Mouse (Mus musculus): ENCODE measurements around the gene Armc12.
"Not testable (repeated sequence)": the region's sequence is repeated elsewhere in the genome, so short reads cannot be mapped to it uniquely, and the experiment has no call there.

The Armc12 gene

GRCm38 (mm10) chr17:28533327-28533726, 2.7 kb downstream of the Armc12 start:
- DNase-seq: no peak

- no peak for DNase-seq
Observed at GRCm38 (mm10) chr17:28537881-28538280, 7.3 kb downstream of the Armc12 start.

GRCm38 (mm10) chr17:28546925-28547324, 16.3 kb downstream of the Armc12 start:
- DNase-seq: no peak

- no peak for DNase-seq
Observed at GRCm38 (mm10) chr17:28548550-28548949, 17.9 kb downstream of the Armc12 start.

GRCm38 (mm10) chr17:28549111-28549510, 18.5 kb downstream of the Armc12 start, which contains the start of gene Clpsl2:
Clpsl2 (plus strand) TSS chr17:28549411.
- no peak for DNase-seq

GRCm38 (mm10) chr17:28553040-28553793, 22.6 kb downstream of the Armc12 start:
- DNase-seq: peak; percentile 58

- not testable (repeated sequence) for DNase-seq
Observed at GRCm38 (mm10) chr17:28554021-28554420, 23.4 kb downstream of the Armc12 start.

- no peak for DNase-seq
Observed at GRCm38 (mm10) chr17:28556635-28557396, 26.2 kb downstream of the Armc12 start.

DNA sequence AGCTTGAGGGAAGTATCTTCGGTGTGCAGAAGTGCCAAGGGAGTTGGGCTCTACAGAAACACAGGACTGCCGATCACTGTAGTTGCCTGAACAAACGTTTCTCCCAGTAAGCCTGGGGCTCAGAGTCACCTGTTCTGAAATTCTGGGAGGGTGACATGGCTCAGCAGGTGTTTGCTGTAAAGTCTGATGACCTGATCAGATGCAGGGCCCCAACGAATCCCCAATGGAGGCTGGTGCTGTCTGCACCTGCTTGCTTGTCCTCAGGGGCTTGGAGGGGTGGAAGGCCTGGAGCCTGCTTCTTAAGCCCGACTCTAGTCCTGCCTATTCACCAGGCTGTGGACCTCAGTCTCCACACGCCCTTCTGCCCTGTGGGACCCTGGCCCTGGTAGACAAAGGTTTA, 27.2 kb downstream of the Armc12 start:
- DNase-seq: no peak

DNA sequence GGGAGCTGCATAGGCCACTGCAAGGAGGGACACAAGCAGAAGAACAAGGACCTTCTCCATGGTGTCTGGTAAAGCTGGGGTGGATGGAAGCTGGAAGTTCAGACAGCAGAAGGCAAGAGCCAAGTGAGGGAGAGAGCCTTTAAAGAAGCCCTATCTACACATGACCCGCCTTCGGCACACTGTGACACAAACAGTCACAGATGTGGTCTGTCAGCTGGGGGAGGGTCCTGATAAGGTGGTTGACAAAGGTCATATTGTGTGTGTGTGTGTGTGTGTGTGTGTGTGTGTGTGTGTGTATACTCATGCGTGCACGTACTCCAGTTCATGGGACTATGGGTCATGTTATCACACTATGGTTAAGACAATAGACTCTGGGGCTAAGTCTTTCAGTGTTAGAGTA, 30.0 kb downstream of the Armc12 start, which contains the start of gene Clps:
Gene Clps, minus strand, starts transcription at position 169 of the 400 bp plus-strand sequence.
- no peak for DNase-seq

DNA sequence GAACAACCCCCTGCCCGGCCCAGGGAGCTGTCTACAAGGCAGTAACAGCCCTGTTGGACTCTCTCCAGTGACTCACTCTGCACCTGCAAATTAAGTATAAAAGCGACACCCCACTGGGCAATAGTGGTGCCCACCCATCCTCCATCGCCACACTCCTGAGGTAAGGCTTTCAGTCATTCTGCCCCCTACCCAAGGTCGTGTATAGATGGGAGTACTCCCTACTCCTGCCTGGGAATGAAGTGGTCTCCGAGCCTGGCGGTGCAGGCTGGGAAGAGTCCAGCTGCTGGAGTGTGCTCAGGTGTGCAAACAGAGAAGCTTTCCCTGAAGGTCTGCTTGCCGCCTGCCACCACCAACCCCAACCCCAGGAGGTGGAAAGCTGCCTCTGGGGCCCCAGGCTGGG, 31.0 kb downstream of the Armc12 start:
- DNase-seq: no peak

GRCm38 (mm10) chr17:28565181-28565580, 34.6 kb downstream of the Armc12 start:
- DNase-seq: no peak

- DNase-seq: no peak
Observed at GRCm38 (mm10) chr17:28567541-28567940, 36.9 kb downstream of the Armc12 start.

- DNase-seq: no peak
Observed at GRCm38 (mm10) chr17:28571868-28572267, 41.3 kb downstream of the Armc12 start.

DNA sequence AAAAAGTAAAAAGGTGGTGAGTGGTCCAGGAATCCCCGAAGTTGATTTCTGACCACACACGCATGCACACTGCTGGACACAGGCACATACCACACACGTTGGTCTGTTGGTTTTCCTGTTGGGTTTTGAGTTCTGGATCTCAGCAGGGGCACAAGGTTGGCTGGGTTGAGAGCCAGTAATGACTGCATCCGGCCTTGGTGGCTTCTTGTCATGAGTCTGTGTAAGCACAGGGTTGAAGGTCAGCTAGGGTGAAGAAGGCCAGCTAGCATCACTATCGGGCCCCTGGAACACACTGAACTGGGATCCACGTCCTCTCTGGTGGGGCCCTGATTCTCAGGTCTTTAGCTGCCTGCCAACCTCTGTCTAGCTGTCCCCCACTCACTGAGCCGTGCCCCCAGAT, 41.9 kb downstream of the Armc12 start:
- no peak for DNase-seq

DNA sequence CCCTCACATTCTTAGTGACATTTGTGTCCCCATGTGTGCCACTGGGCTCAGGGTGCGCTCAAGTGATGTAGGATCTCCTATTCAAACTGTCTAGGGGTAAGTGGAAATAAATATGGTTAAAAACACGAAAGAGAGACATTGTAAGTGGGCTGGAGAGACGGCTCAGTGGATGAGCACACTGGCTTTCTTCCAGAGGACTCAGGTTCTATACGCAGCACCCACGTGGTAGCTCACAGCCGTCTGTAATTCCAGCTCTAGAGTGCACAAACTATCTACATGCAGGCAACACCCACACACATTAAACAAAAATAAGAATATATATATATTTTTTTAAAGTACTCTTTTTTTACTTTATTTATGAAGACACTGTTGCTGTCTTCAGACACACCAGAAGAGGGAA, 42.3 kb downstream of the Armc12 start:
- no peak for DNase-seq

- DNase-seq: no peak
Observed at GRCm38 (mm10) chr17:28575244-28576125, 44.9 kb downstream of the Armc12 start, which contains the start of gene Lhfpl5. Lhfpl5 (plus strand) TSS chr17:28575641.

DNA sequence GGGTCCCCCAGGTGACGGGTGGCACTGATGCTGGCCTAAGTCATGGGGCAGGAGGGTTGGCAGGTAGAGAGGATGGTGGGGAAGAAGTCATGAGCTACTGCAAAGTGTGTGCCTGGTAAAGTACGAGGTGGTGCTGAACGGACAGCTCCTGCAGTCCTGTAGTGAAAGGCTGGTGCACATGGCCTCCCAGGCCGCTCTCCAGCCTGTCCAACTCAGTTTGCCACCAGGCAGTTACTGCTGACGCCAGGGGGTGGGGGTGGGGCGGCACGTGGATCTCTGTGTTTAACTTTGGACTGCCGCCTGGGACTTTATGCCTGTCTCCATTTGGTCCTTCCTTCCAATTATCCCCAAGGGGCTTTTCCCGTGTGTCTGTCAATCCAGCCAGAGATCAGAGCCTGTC, 49.8 kb downstream of the Armc12 start:
- DNase-seq: peak; percentile 41

DNA sequence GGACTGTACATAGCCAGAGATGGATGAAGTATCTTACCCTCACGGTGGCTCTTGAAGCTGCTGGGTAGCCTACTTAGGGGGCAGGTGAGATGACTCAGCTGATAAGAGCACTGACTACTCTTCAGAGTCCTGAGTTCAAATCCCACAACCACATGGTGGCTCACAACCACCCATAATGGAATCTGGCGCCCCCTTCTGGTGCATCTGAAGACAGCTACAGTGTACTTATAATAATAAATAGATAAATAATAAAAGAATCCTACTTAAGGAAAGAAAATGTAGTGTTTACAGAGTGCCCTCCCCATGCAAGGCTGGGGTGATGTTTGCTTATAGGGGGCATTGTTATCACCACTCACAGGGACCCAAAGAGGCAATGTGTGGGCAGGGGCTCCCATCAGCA, 50.5 kb downstream of the Armc12 start:
- no peak for DNase-seq

GRCm38 (mm10) chr17:28586509-28586908, 55.9 kb downstream of the Armc12 start:
- no peak for DNase-seq

- no peak for DNase-seq
Observed at GRCm38 (mm10) chr17:28588591-28588990, 58.0 kb downstream of the Armc12 start.
